Mouse (Mus musculus) limb, embryonic 14.5 days (tissue): ENCODE measurements at regions not wholly inside any gene's neighbourhood (a gene's known extent, or its start where the extent isn't known, plus 50 kb on each side); places are given as distances from the start of the nearest gene placed in this dataset.

Source experiments
- ATAC-seq: fragments of 200-750 bp; cut with Nextera tagmentation; 2 replicates; pipeline ENCODE4 v1.8.0; 2017; ENCODE audit warnings: low read depth, moderate number of reproducible peaks, moderate TSS enrichment; ENCODE audit not compliant: low FRiP score
- DNase-seq: peaks from one replicate; pipeline ENCODE4 v3.0.0-alpha.2; 2015; ENCODE audit warnings: low spot score
- H3K27ac ChIP-seq: fragments of 300-500 bp; sonication (generic); replicated peaks from 2 replicates; pipeline ENCODE4 v1.5.1; 2014; ENCODE audit warnings: low read depth, mild to moderate bottlenecking, low read length, moderate library complexity, mixed read lengths
- H3K27me3 ChIP-seq: fragments of 300-500 bp; sonication (generic); 2 replicates; pipeline ENCODE4 v1.6.1; 2014; ENCODE audit warnings: low read length, mixed read lengths; ENCODE audit not compliant: control insufficient read depth, insufficient read depth
- H3K36me3 ChIP-seq: fragments of 300-500 bp; sonication (generic); 2 replicates; pipeline ENCODE4 v1.6.1; 2014; ENCODE audit warnings: mild to moderate bottlenecking, low read length, moderate library complexity, mixed read lengths; ENCODE audit not compliant: control insufficient read depth, insufficient read depth
- H3K4me1 ChIP-seq: fragments of 300-500 bp; sonication (generic); 2 replicates; pipeline ENCODE4 v1.6.1; 2014; ENCODE audit warnings: antibody characterized with exemption, low read length, mixed read lengths; ENCODE audit not compliant: control insufficient read depth, insufficient read depth
- H3K4me2 ChIP-seq: fragments of 300-500 bp; sonication (generic); replicated peaks from 2 replicates; pipeline ENCODE4 v1.6.1; 2014; ENCODE audit warnings: low read depth, mild to moderate bottlenecking, low read length, moderate library complexity; ENCODE audit not compliant: severe bottlenecking
- H3K4me3 ChIP-seq: fragments of 300-500 bp; sonication (generic); replicated peaks from 2 replicates; pipeline ENCODE4 v1.5.1; 2014; ENCODE audit warnings: low read length
- H3K9ac ChIP-seq: fragments of 300-500 bp; sonication (generic); 2 replicates; pipeline ENCODE4 v1.6.1; 2014; ENCODE audit warnings: mild to moderate bottlenecking, low read depth, low read length, moderate library complexity; ENCODE audit not compliant: severe bottlenecking
- H3K9me3 ChIP-seq: fragments of 300-500 bp; sonication (generic); 2 replicates; pipeline ENCODE4 v1.6.1; 2016; ENCODE audit warnings: low read length; ENCODE audit not compliant: control insufficient read depth
- POLR2A ChIP-seq: fragments of 200-500 bp; IDR thresholded peaks from 2 replicates; pipeline ENCODE4 v1.8.0; 2012; ENCODE audit warnings: inconsistent platforms, mild to moderate bottlenecking, moderate library complexity, borderline replicate concordance; ENCODE audit not compliant: insufficient read depth, insufficient read length; ENCODE audit errors: extremely low read depth
- WGBS: fragments of 180-500 bp; shearing (Covaris S2); extraction: QIAGEN DNeasy Blood & Tissue Kit; methylation state at CpG from one replicate; pipeline ENCODE4 v1.1.7; 2014; 5-methylcytosine and 5-hydroxymethylcytosine counted together

- no peak for TF ChIP-seq POLR2A
- Histone ChIP-seq H3K27me3 (no peaks in the 10 kb centered on the region), H3K36me3 (no peaks in the 10 kb centered on the region), H3K9me3 (no peaks in the 10 kb centered on the region), H3K27ac (no peak overlapping the region), H3K4me3 (no peak overlapping the region), H3K4me2 (no peak overlapping the region), H3K4me1 (no peaks in the 10 kb centered on the region), H3K9ac (no peak overlapping the region)
- DNase-seq: no peak
- 82% methylated on average over 11 of the region's 11 CpGs for WGBS
- no peak for ATAC-seq
Measured at GRCm38 (mm10) chr4:134990651-134991050, 60.0 kb downstream of the Syf2 start.

GRCm38 (mm10) chr4:134993526-134994122 is 62.9 kb downstream of the Syf2 start:
- no peak overlapping the region for H3K9ac ChIP-seq
- H3K9me3 ChIP-seq: no peaks in the 10 kb centered on the region
- no peak for TF ChIP-seq POLR2A
- H3K4me2 ChIP-seq: no peak overlapping the region
- DNase-seq (no peak), ATAC-seq (no peak)
- H3K27ac ChIP-seq: no peak overlapping the region
- 60% methylated on average over 8 of the region's 8 CpGs for WGBS
- no peaks in the 10 kb centered on the region for H3K4me1 ChIP-seq
- no peaks in the 10 kb centered on the region for H3K27me3 ChIP-seq
- no peaks in the 10 kb centered on the region for H3K36me3 ChIP-seq
- no peak overlapping the region for H3K4me3 ChIP-seq

- Histone ChIP-seq H3K36me3 (no peaks in the 10 kb centered on the region), H3K27ac (no peak overlapping the region), H3K27me3 (no peaks in the 10 kb centered on the region), H3K9me3 (no peaks in the 10 kb centered on the region), H3K4me2 (no peak overlapping the region), H3K4me3 (no peak overlapping the region), H3K4me1 (no peaks in the 10 kb centered on the region), H3K9ac (no peak overlapping the region)
- ATAC-seq (no peak), DNase-seq (no peak)
- TF ChIP-seq POLR2A: no peak
- WGBS: 96% methylated on average over 2 of the region's 2 CpGs
Measured at GRCm38 (mm10) chr4:134994205-134994604, 63.5 kb downstream of the Syf2 start.

- H3K4me3 ChIP-seq: no peak overlapping the region
- no peak for ATAC-seq
- H3K9me3 ChIP-seq: no peaks in the 10 kb centered on the region
- no peaks in the 10 kb centered on the region for H3K4me1 ChIP-seq
- no peak for TF ChIP-seq POLR2A
- DNase-seq: no peak
- H3K27ac ChIP-seq: no peak overlapping the region
- WGBS: 93% methylated on average over 6 of the region's 6 CpGs
- no peak overlapping the region for H3K9ac ChIP-seq
- H3K4me2 ChIP-seq: no peak overlapping the region
- H3K27me3 ChIP-seq: no peaks in the 10 kb centered on the region
- no peaks in the 10 kb centered on the region for H3K36me3 ChIP-seq
Measured at GRCm38 (mm10) chr4:134994648-134995047, 64.0 kb downstream of the Syf2 start.

GRCm38 (mm10) chr4:134995052-134995451 is 64.4 kb downstream of the Syf2 start:
- H3K4me3 ChIP-seq: no peak overlapping the region
- H3K4me1 ChIP-seq: no peaks in the 10 kb centered on the region
- no peaks in the 10 kb centered on the region for H3K9me3 ChIP-seq
- H3K4me2 ChIP-seq: no peak overlapping the region
- no peak for TF ChIP-seq POLR2A
- DNase-seq (peak; percentile 38), ATAC-seq (peak; percentile 55; the same call in 1 of the 2 replicates)
- no peak overlapping the region for H3K27ac ChIP-seq
- H3K9ac ChIP-seq: no peak overlapping the region
- 66% methylated on average over 13 of the region's 13 CpGs for WGBS
- no peaks in the 10 kb centered on the region for H3K27me3 ChIP-seq
- no peaks in the 10 kb centered on the region for H3K36me3 ChIP-seq

- H3K27ac ChIP-seq: no peak overlapping the region
- no peaks in the 10 kb centered on the region for H3K4me1 ChIP-seq
- no peaks in the 10 kb centered on the region for H3K9me3 ChIP-seq
- H3K27me3 ChIP-seq: no peaks in the 10 kb centered on the region
- no peak overlapping the region for H3K4me3 ChIP-seq
- no peak for ATAC-seq
- H3K9ac ChIP-seq: no peak overlapping the region
- no peak for DNase-seq
- H3K36me3 ChIP-seq: no peaks in the 10 kb centered on the region
- WGBS: 91% methylated on average over 6 of the region's 6 CpGs
- H3K4me2 ChIP-seq: no peak overlapping the region
- TF ChIP-seq POLR2A: no peak
Measured at GRCm38 (mm10) chr4:134996121-134996520, 65.4 kb downstream of the Syf2 start.
